Mouse (Mus musculus): Measurements from ENCODE around the gene Nusap1.
"Not testable (repeated sequence)": the region's sequence is repeated elsewhere in the genome, so short reads cannot be mapped to it uniquely, and the experiment has no call there.

The Nusap1 gene

DNA sequence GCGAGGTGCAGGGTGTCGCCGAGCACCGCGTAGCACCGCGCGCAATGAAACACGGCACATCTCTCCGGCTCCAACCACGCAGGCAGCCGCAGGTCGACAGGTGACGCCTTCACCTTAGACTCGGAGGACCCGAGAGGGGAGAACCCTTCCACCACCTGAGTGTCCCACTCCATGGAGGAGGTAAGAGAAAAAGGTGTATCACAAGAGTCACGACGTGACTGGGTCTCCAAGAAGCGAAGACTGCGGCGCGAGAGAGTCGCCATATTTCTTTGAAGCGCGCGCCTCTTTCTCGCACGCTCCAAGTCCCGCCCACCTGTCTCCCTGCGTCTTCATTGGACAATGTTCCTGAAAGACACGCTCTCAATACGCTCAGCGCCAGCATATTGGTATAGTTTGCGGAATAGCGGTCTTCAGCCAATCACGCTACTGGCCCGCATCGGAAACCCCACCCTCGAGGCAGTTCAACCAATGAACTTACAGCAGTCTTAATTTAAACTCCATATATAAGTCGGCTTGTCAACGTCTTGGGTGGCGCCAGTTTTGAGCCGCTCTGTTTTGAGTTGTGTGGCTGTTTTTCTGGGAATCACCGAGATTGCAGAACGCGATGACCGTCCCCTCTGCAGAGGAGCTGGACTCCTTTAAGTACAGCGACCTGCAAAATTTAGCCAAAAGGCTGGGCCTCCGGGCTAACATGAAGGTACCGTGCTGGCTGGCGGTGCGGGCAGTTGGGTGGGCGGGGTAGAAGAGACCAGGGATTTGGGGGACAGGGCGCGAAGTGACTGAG lies at the start of gene Nusap1, which contains the start of gene Oip5:
Gene Nusap1, plus strand, starts transcription at position 100 of the 784 bp plus-strand sequence.
Gene Oip5, minus strand, starts transcription at position 271 of the 784 bp plus-strand sequence.
- in situ Hi-C loops (cut with MboI, MseI), result no loop called here

DNA sequence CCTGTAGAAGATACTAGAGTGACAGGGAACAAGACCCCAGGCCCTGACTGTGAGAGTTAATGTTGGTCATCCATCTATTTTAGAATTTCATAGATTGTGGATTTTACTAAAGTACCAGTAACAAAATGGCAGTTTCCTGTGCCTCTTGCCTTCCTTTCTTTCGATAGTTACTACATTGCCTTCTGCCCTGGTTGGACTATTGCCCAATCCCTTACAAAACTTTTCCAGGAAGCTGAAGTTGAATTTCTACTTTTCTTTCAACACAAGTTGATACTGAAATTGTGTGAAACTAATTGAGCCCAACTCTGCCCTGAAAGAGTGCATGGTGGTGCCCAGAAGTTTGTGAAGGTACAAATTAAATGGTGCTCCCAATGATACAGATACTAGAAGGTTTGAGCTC lies 45.6 kb upstream of the Nusap1 start:
- in situ Hi-C loops (cut with MboI, MseI), result no loop called here

DNA sequence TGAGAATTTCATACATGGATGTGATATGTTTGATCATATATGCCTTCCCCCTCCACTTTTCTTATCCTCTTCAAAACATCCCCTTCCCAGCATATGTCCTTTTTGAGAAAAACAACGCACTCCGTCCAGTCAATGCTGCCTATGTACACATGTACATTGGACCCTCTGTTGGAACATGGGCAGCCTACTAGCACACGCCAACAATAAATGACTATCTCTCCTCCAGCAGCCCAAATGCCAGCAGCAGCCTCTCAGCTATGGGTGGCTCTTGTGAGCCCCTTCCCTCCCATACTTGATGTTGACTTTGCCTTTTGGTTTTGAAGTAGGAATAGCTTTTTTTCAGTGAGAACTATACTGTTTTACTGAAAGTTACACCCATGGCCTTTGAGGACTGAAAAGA lies 36.5 kb upstream of the Nusap1 start:
- in situ Hi-C loops (cut with MboI, MseI), result loop anchor here (5.0 kb wide), 1 partner anchor 34 kb away; the partner anchor contains the start of genes Chp1 and Exd1

DNA sequence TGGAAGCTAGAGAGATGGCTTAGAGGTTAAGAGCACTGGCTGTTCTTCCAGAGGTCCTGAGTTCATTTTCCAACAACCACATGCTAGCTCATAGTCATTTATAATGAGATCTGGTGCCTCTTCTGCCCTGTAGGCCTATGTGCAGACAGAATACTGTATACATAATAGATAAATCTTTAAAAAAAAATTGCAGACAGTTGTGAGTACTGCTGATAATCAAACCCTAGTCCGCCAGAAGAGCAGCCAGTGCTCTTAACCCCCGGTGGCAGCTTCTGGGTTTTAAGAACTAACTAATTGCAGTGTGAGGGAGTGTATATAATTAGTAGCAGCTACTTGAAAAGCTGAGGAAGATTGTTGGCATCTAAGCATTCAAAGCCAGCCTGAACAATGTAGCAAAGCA lies 34.7 kb upstream of the Nusap1 start:
- in situ Hi-C loops (cut with MboI, MseI), result loop anchor here (5.0 kb wide), 1 partner anchor 36 kb away; the partner anchor contains the start of genes Chp1 and Exd1

DNA sequence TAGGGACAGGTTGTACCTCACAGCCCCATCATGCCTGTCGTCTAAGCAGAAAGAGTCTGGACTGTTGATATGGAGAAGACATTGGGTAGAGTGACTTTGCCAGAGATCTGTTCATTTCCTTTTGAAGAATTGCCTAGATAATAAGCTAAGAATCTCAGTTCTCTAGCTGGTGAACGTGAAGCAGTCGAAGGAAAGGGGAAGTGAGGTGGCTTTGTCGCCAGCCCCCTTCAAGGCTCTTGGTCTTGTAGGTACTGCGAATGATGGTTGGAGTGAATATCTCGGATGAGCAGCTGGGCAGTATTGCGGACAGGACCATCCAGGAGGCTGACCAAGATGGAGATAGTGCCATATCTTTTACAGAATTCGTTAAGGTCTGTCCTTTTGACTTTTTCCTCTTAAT lies 33.8 kb upstream of the Nusap1 start:
- in situ Hi-C loops (cut with MboI, MseI), result loop anchor here (5.0 kb wide), 1 partner anchor 37 kb away; the partner anchor contains the start of genes Chp1 and Exd1

DNA sequence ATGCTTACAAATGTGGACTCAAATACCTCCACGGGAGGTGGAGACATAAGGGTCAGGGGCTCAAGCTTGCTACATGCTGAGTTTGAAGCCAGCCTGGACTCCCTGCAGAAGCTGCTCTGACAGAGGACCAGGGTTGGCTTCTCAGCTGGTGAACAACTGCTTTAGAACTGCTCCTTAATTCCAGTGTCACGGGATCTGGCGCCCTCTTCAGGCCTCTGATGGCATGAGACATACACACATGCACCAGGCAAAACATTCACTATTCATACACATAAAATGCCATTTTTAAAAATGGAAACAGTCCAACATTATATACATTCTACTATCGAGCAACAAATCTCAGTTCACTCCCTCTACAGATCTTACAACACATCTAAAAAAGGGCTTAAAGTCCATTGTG lies 30.7 kb upstream of the Nusap1 start:
- in situ Hi-C loops (cut with MboI, MseI), result no loop called here

DNA sequence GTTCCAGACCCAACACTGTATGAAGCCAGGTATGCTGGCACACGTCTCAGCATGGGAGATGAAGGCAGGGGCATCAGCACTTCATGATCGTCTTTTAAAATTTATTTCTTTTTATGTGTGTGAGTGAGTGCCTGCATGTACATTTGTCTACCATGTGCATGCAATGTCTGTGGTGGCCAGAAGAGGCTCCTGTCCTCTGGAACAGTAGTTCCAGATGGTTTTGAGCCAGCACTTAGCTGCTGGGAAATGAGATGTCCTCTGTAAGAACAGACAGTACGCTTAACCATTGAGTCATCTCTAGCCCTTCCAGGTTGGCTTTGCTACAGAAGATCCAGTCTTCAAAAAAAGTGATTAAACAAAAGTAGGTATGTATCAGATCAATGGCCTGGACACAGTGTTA lies 26.9 kb upstream of the Nusap1 start:
- in situ Hi-C loops (cut with MboI, MseI), result no loop called here

DNA sequence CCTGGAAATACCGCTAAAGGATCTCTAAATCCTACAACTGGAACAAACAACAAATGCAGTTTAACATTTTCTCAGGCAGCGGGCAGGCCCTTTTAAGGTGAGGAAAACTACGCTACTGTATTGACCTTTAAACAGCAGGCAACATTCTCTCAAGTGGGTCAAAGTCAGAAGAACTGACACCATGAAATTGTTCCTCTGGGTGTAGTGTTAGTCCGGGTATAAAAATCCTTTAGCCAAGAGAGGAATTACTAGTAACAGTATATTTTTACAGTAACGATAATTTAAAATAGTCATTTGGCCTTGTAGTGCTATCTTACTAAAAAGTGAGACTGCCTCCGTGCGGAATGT lies 24.4 kb upstream of the Nusap1 start:
- in situ Hi-C loops (cut with MboI, MseI), result no loop called here

DNA sequence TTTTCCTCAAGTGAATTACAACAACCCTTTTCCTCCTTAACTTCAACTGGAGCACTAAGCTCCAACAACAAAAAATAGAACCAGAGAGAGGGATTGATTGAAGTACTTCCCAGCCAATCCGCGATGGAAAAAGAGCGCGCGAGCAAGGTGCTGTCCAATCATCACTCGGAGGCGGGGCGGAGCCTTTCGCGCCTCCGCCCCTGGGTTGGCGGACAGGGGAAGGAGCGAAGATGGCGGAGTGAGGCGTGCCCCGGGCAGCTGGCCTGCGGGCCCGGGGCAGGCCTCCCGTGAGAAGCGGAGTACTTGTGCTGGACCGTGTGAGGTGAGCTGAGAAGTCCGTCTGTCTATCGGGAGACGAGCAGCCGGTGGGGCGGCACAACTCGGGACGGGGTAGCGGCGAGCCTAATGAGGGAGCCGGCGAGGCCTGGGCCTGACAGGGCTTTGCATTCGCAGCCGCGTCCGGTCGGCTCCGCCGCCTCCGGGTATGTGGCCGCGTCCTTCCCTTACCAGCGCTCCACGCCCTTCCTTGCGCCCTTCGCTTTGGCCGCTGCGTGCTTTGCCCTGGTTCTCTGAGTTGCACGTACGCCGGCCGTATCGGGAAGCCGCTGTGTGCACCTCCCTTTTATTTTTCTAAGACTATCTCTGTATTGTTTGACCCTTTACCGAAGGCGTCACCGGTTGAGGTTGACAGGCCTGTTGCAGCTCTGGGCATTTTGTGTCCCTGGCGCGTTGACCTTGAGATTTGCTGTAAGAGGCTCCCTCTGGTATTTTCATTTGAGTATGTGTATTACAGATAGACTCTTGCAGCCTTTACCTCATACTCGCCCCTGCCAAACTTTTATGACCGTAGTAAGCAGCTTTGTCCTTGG lies 23.8 kb upstream of the Nusap1 start:
- in situ Hi-C loops (cut with MboI, MseI), result no loop called here

DNA sequence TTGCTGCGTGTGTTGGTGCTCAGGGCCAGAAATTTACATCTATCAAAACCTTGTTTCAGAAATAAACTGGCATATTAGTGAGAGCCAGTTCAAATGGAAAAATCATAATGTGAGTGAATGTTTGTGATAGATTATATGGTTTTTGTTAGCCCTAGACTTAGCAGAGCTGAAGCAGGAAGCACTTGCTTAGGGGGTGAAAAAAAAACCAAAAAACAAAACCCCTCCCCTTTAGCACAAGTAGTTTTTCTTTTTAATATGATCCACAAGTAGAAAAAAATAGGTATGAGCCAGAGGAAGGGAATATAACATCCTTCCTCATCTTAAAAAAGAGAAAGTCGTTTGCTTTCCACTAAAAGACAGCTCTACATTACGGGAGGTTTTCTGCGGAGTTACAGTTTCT lies 22.8 kb upstream of the Nusap1 start:
- in situ Hi-C loops (cut with MboI, MseI), result no loop called here

DNA sequence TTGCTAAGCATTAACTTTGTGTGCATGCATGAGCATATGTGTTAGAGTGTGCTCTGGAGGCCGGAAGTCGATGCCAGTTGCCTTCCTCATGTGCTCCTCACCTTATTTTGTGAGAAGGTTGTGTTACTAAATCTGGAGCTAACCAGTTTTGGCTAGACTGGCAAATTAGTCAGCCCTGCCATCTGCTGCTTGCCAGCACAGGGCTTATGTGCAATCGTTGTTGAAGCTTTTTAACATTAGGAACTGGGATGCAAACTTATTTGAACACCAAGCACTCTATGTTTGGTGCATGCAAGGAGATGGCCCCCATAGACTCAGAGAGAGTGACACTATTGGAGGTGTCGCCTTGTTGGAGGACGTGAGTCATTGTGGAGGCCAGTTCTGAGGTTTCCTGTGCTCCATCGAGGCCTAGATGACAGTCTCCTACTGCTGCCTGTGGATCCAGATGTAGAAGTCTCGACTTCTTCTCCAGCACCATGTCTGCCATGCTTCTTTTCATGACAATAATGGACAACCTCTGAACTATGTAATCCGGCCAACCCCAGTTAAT lies 21.2 kb upstream of the Nusap1 start:
- in situ Hi-C loops (cut with MboI, MseI), result no loop called here

DNA sequence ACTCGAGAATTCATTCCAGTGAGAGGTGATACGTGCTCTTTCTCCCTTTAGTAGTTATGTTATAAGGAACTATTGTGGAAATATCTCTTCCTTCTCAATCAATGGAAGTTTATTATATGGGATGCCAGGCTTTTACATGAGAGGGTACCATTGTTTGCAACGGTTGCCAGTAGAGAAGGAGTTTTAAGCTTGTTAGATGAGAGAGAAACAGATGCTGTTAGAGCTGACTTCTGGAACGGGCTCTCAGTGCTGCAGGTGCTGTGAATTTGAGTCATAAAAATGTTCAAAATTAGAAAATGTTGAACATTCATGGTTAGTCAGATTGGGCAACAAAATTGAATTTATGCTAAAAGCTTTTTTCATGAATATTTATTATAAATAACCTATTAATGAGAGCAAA lies 17.1 kb upstream of the Nusap1 start:
- in situ Hi-C loops (cut with MboI, MseI), result no loop called here

DNA sequence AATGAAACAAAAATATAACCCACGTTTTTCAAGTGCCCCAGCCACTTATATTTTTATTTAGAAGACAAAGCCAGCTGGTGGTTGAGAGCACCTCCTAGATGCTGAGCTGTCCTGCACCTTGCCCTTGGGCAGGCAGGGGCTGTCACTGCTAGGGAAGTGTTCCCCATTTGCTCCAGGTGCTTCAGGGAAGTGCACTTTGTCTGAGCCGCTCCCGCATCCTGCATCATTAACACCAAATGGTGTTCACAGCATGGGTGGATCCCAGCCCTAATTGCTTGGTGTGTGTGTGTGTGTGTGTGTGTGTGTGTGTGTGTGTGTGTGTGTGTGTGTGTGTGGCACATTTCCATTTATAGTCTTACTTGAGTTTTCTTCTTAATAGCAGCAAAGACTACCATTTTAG lies 16.5 kb upstream of the Nusap1 start:
- in situ Hi-C loops (cut with MboI, MseI), result not testable (repeated sequence)

DNA sequence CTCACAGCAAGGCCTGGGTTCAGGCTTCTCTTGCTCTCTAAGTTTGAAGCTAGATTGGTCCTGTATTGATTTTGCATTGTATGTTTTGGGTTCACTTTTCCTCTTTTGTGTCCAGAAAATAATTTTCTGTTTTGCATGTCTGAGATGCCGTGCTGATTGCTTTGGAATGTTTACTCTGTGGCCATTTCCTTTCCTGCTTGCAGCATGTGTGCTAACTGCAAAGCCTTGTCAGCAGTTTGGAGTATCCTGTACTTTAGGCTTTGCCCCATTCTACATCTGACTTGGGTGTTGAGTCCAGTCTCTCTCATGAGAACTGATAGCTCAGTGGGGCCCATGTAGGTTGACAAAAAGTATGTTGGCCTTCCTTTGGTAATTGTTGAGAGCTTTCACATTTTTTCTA lies 15.6 kb upstream of the Nusap1 start:
- in situ Hi-C loops (cut with MboI, MseI), result no loop called here

DNA sequence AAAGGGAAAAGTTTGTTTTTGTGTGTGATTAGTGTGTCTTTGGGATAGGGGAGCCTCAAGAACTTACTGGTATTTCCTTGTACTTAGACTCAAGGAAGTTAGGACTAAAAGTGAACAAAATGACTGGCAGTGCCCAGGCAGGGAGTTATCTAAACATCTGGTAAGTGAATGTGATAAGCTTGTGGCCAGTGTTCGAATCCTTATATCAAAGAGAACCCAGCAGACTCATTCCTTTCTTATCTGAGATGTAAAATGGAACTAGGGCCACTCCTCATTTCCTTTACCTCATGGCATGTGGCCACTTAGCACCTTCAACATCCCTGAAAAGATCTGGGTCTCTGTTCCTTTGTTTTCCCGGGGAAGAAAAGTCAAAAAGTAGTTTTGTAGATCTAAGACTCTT lies 14.2 kb upstream of the Nusap1 start:
- in situ Hi-C loops (cut with MboI, MseI), result no loop called here

DNA sequence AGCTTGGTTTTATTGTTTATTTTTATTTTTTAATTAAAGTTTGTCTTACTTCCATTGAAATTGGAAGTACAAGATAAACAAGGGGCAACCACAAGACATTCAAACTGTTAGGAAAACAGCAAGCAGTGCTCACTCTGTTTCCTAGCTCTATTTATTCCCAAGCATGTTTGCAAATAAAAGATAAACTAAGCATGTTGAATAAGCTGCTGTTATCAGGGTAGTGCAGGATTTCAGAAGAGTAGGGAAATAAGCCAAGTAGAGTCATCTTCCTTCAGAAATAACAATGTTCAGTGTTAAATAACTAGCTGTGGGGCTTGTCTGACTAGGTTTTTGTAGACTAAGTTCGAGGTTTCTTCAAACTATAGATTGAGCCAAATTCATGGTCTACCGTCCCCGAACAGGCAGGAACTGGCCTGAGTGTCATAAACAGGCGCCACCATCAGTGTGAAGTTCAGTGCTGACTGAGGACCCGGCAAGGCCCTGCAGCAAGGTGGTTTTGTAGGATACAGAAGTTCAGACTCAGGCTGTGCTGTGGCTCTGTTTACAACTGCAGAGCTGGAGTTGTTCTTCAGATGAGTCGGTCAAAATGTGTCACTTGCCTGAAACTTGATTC lies 12.6 kb upstream of the Nusap1 start:
- in situ Hi-C loops (cut with MboI, MseI), result no loop called here

DNA sequence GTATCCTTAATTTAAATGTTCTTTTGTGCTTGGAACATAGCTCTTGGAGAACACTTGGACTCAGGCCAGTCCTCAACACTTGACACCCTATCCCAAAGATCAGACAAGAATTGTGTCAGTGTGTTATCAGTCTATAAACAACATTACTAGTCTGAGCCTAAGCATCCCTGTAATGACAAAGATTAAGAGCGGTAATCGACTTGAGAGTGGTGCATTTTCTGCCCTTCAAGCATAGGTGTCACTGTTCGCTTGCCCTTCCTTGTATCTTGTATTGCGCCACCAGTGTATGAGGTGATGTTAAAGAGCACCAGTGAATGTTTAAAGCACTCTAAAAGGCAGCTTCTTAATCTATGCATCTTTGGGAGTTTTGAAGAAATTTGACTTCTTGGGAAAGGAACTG lies 11.1 kb upstream of the Nusap1 start:
- in situ Hi-C loops (cut with MboI, MseI), result no loop called here

DNA sequence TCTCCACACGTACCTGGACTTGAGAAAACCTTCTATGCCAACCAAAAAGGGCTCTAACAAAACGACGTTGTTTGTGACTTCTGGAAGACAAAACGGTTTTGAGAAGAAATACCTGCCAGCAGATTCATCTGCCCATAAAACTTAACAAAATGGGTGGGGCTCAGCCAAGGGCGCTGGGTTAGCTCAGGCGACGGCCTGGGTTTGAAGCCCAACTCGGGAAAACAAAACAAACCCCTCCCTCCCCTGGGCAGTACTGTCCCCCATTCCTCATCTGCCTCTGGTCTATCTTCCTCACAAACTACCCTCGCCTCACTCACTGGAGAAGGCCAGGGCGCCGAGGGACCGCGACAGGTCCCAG lies 278 bp upstream of the Nusap1 start:
- in situ Hi-C loops (cut with MboI, MseI), result no loop called here

DNA sequence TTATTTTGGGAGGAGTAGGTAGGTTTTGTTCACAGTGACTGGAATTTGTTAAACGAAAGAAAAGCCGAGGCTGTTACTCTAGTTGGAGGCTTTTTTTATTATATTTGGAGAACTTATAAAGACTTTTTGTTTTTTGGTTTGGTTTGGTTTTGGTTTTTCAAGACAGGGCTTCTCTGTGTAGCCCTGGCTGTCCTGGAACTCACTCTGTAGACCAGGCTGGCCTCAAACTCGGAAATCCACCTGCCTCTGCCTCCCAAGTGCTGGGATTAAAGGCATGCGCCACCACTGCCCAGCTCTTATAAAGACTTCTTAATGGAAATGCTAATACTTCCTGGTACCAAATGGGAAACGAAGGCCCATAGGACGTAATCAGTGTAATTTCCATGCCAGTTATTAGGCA lies 904 bp downstream of the Nusap1 start:
- in situ Hi-C loops (cut with MboI, MseI), result not testable (repeated sequence)

DNA sequence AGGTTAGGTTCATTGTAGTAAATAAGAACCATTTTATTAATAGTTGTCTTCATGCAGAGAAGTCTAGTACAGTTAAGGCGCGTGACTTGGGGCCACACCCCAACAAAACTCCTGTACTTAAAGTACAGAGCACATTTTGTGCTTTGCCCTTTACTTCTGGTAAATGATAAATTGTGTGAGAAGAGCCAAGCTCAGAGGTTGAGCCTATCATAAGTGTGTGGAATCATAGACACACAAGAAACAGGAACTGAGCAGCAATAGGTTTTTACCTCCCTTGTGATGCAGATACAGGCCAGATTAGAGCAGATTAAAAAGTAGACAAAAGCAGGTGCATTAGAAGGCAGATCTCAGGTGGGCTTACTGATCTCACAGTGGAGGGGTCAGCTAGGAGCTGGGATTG lies 3.2 kb downstream of the Nusap1 start:
- in situ Hi-C loops (cut with MboI, MseI), result no loop called here

DNA sequence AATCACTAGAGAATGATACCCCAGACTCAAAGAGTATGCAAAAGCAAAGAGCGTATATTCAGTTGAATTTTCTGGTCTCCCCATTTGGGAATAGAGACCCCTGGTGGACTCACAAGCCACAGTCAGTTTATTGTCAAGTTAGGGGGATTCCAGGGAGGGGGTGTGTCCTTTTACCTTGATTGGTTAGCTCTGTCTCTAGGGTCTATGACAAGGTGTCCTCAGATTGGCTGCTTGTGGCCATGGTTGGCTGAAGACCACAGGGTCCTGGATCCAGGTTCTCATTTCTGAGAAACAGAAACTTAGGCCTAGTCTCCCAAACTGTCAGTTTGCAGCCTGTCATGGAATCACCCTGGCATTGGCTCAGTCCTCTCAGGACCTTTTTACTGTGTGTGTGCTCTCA lies 18.7 kb downstream of the Nusap1 start:
- in situ Hi-C loops (cut with MboI, MseI), result no loop called here

Data from T-helper 2 cell (primary cell).